Mouse (Mus musculus): ENCODE measurements around the gene Naa80. TPM values are rescaled to one million over a fixed set of nuclear protein-coding genes. Genes with fewer than 3 reads are reported as not detected.
"Not testable (repeated sequence)": the region's sequence is repeated elsewhere in the genome, so short reads cannot be mapped to it uniquely, and the experiment has no call there.

Gene Naa80
- polyA plus RNA-seq, 1 experiment: 63.3 TPM

GRCm38 (mm10) chr9:107555701-107556100 lies 23.0 kb upstream of the Naa80 start:
- Histone ChIP-seq H3K36me3 (replicated peaks; ENCODE audit: low read length) (peaks cover 44% of the 10 kb centered on the region), H3K4me3 (replicated peaks) (peak overlapping the region; percentile 96), H3K4me1 (peaks cover 54% of the 10 kb centered on the region), H3K9me3 (no peaks in the 10 kb centered on the region), H3K27me3 (replicated peaks) (no peaks in the 10 kb centered on the region)
- TF ChIP-seq GATA1 (IDR thresholded peaks at IDR 0.05; ENCODE audit: borderline replicate concordance, low read length) (no peak), FLI1 (IDR thresholded peaks at IDR 0.05; ENCODE audit: low read length) (no peak)

- H3K36me3 ChIP-seq (replicated peaks; ENCODE audit: low read length): peaks cover 50% of the 10 kb centered on the region
- no peaks in the 10 kb centered on the region for H3K9me3 ChIP-seq
- no peaks in the 10 kb centered on the region for H3K27me3 ChIP-seq (replicated peaks)
- no peak for TF ChIP-seq FLI1 (IDR thresholded peaks at IDR 0.05; ENCODE audit: low read length)
- no peak for TF ChIP-seq GATA1 (IDR thresholded peaks at IDR 0.05; ENCODE audit: borderline replicate concordance, low read length)
- H3K4me3 ChIP-seq (replicated peaks): peak overlapping the region; percentile 96
- peaks cover 51% of the 10 kb centered on the region for H3K4me1 ChIP-seq
Observed at GRCm38 (mm10) chr9:107556346-107556745, 22.3 kb upstream of the Naa80 start.

DNA sequence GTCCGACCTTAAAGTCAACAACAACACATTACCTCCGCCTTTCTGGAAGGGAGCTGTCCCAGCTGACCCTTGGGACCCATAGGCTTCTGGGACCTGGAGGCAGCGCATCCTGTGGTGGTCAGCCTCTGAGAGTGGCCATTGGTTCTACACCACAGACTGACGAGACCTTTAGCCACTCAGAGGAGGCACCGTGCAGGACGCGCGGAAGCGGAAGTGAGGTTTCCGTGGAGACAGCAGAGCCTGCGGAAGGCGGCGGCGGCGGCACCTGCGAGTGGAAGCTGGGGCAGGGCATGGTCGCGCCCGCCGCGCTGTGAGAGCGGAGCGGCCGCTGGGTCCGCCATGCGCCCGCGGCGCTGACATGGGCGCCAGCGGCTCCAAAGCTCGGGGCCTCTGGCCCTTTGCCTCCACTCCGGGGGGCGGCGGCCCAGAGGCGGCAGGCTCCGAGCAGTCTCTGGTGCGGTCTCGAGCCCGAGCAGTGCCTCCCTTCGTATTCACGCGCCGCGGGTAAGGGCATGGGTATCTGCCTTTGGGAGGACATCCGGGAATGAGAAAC lies 15.6 kb upstream of the Naa80 start, which contains the start of gene Tusc2:
TSS of gene Tusc2 (plus strand) at position 227 of the 553 bp plus-strand sequence.
- no peaks in the 10 kb centered on the region for H3K9me3 ChIP-seq
- H3K4me1 ChIP-seq: peaks cover 65% of the 10 kb centered on the region
- no peak for TF ChIP-seq FLI1 (IDR thresholded peaks at IDR 0.05; ENCODE audit: low read length)
- no peak for TF ChIP-seq GATA1 (IDR thresholded peaks at IDR 0.05; ENCODE audit: borderline replicate concordance, low read length)
- H3K36me3 ChIP-seq (replicated peaks; ENCODE audit: low read length): peaks cover 67% of the 10 kb centered on the region
- no peaks in the 10 kb centered on the region for H3K27me3 ChIP-seq (replicated peaks)
- peak within 1 kb of the TSS; percentile 96 for H3K4me3 ChIP-seq (replicated peaks)

DNA sequence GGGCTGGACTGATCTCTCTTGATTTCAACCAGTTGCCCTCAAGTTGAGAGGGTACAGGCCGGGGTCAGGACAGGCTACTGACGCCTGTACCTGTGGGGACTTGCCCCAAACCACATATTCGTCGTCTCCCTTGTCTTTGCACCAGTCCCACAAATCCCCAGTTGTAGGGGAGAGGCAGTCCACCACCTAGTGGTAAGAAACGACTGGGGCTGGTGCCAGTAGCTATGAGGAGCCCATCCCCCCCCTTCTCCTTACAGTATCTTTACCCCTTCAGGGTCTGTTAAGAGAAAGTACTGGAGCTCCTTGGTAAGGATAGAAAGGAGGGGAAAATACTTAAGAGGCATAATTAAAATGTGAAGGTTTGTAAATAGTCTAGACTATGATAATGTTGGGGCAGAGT lies 13.1 kb upstream of the Naa80 start:
- not testable (repeated sequence) for H3K27me3 ChIP-seq (replicated peaks); H3K4me3 ChIP-seq (replicated peaks); H3K9me3 ChIP-seq
- peaks cover 82% of the 10 kb centered on the region for H3K4me1 ChIP-seq
- peaks cover 47% of the 10 kb centered on the region for H3K36me3 ChIP-seq (replicated peaks; ENCODE audit: low read length)

DNA sequence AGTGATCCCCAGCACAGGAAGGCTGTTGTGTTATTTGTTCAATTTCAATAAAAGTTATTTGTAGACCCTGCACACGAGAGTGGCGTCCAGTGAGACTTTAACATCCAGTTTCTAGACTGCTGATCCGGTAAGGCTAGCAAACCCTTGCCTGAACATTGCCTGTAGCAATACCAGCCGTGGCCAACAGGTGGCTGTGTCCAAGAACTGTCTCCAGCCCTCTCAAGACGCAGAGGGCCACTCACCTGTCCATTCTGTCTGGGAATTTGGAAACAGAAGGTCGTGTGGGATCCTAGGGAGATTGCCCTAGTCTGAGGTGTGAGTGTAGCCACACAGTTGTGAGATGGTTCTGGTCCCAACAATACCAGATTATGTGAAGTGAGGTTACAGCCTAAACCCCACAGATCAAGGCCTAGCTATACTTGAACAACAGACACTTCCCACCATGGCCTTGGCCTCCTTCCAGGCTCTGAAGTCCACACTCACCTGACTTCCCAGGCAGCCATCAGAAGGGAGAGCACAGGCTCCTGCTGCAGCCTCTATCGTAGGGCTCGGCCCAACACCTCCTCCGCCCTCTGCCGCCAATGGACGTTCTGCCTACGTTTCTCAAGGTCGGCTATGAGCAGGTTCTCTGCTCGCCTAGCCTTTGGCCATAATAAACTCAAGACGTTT lies 12.5 kb upstream of the Naa80 start:
- peaks cover 47% of the 10 kb centered on the region for H3K36me3 ChIP-seq (replicated peaks; ENCODE audit: low read length)
- peak overlapping the region; percentile 40 for H3K4me3 ChIP-seq (replicated peaks)
- H3K4me1 ChIP-seq: peaks cover 88% of the 10 kb centered on the region
- TF ChIP-seq GATA1 (IDR thresholded peaks at IDR 0.05; ENCODE audit: borderline replicate concordance, low read length) (no peak), FLI1 (IDR thresholded peaks at IDR 0.05; ENCODE audit: low read length) (no peak)
- no peaks in the 10 kb centered on the region for H3K27me3 ChIP-seq (replicated peaks)
- no peaks in the 10 kb centered on the region for H3K9me3 ChIP-seq

DNA sequence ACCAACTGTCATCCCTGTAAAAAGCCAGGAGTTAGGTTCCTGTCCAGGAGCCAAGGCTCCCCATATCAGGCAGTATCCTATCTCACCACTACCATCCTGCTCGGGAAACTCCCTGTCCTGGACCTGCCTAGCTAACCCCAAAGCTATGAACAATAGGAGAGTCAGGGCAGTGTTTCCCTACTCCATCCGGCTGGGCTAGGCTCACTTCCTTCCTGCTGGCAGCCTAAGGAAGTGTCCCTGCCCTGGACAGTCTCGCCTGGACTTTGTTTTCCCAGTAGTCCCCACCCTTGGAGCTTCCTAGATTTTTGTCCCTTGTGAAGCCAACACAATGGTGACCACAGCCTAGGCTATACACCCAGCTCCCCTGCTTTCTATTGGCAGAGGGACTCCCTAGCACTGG lies 11.8 kb upstream of the Naa80 start:
- Histone ChIP-seq H3K9me3 (no peaks in the 10 kb centered on the region), H3K27me3 (replicated peaks) (no peaks in the 10 kb centered on the region), H3K4me1 (peaks cover 88% of the 10 kb centered on the region), H3K36me3 (replicated peaks; ENCODE audit: low read length) (peaks cover 47% of the 10 kb centered on the region), H3K4me3 (replicated peaks) (peak overlapping the region; percentile 66)
- TF ChIP-seq FLI1 (IDR thresholded peaks at IDR 0.05; ENCODE audit: low read length): no peak
- no peak for TF ChIP-seq GATA1 (IDR thresholded peaks at IDR 0.05; ENCODE audit: borderline replicate concordance, low read length)

- peaks cover 84% of the 10 kb centered on the region for H3K4me1 ChIP-seq
- H3K36me3 ChIP-seq (replicated peaks; ENCODE audit: low read length): peaks cover 51% of the 10 kb centered on the region
- H3K4me3 ChIP-seq (replicated peaks): peak within 1 kb of the TSS; percentile 96
- H3K27me3 ChIP-seq (replicated peaks): no peaks in the 10 kb centered on the region
- TF ChIP-seq FLI1 (IDR thresholded peaks at IDR 0.05; ENCODE audit: low read length) (no peak), GATA1 (IDR thresholded peaks at IDR 0.05; ENCODE audit: borderline replicate concordance, low read length) (no peak)
- no peaks in the 10 kb centered on the region for H3K9me3 ChIP-seq
Observed at GRCm38 (mm10) chr9:107567702-107568319, 10.9 kb upstream of the Naa80 start, which contains the start of gene Hyal2. Hyal2 (plus strand) TSS chr9:107567945.

GRCm38 (mm10) chr9:107568331-107569261 lies 10.1 kb upstream of the Naa80 start:
- H3K36me3 ChIP-seq (replicated peaks; ENCODE audit: low read length): peaks cover 57% of the 10 kb centered on the region
- H3K27me3 ChIP-seq (replicated peaks): no peaks in the 10 kb centered on the region
- TF ChIP-seq GATA1 (IDR thresholded peaks at IDR 0.05; ENCODE audit: borderline replicate concordance, low read length) (no peak), FLI1 (IDR thresholded peaks at IDR 0.05; ENCODE audit: low read length) (no peak)
- H3K9me3 ChIP-seq: no peaks in the 10 kb centered on the region
- peak overlapping the region; percentile 96 for H3K4me3 ChIP-seq (replicated peaks)
- peaks cover 83% of the 10 kb centered on the region for H3K4me1 ChIP-seq

DNA sequence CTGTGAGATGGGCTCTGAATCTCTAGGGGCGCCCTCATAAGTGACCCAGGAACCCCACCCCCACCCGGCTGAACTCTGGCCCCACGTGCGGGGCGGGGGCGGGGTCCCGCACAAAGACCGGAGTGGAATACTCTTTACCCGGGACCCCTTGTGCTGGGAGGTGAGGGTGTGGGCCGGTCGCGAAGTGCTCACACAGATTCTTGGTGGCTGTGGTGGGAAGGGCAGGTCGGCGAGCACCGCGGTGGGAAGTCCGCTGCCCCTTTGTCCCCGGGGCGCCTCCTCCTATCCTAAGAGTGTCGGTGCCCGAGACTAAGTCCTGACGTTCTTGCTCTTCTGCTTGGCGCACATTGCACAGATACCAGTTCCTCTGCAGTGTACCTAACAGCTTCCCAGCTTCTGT lies 9.4 kb upstream of the Naa80 start:
- Histone ChIP-seq H3K4me1 (peaks cover 76% of the 10 kb centered on the region), H3K27me3 (replicated peaks) (no peaks in the 10 kb centered on the region), H3K9me3 (no peaks in the 10 kb centered on the region), H3K4me3 (replicated peaks) (peak overlapping the region; percentile 96), H3K36me3 (replicated peaks; ENCODE audit: low read length) (peaks cover 57% of the 10 kb centered on the region)
- TF ChIP-seq FLI1 (IDR thresholded peaks at IDR 0.05; ENCODE audit: low read length): no peak

Data from megakaryocyte, embryonic 14.5 days (primary cell).